8 mouse cellular contexts compared by ENCODE assay signal in the genomic region with DNA sequence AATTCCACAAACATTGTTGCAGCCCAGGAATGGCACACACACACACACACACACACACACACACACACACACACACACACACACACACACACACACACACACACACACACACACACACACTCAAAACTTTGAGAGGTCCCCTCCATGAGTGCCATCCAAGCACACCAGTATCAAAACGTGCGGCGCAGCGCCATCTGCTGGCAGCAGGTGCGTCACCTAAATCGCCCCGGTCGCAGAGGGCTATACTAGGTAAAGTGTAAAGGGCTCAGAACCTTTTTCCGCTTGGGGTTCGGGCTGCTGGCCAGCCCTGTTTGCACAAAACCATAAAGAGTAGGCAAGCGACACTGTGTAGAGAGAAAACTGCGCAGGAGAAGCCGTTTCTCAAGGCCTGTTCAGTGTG.
A peak's percentile ranks its signal among the peaks of the same experiment; 100 is the strongest.
DNase-seq lines count a peak whose midpoint lies in the region; ATAC-seq and TF ChIP-seq lines count a peak whose summit lies in the region.

No protein-coding gene starts in this region.

- H3K4me2 ChIP-seq in embryonic facial prominence, embryonic 14.5 days (ENCODE audit: low read depth, low read length) = no peak overlapping the region
- H3K4me2 ChIP-seq in heart, postnatal 0 days (ENCODE audit: low read depth, low read length) = no peak overlapping the region
- H3K4me2 ChIP-seq in liver, embryonic 11.5 days = no peak overlapping the region
- H3K4me2 ChIP-seq in neural tube, embryonic 15.5 days = peak overlapping the region; percentile 26

- no peak overlapping the region for H3K27ac ChIP-seq in embryonic facial prominence, embryonic 14.5 days (replicated peaks; ENCODE audit: low read depth, low read length)
- no peak overlapping the region for H3K27ac ChIP-seq in heart, postnatal 0 days (ENCODE audit: low read depth)
- H3K27ac ChIP-seq in liver, embryonic 11.5 days (ENCODE audit: low read depth, low read length) = no peak overlapping the region
- H3K27ac ChIP-seq in neural tube, embryonic 15.5 days (replicated peaks) = no peak overlapping the region

- no peak for TF ChIP-seq EP300 in heart, postnatal 0 days (IDR thresholded peaks at IDR 0.05; ENCODE audit: low read depth)

- H3K36me3 ChIP-seq in embryonic facial prominence, embryonic 14.5 days (ENCODE audit: control insufficient read depth, insufficient read depth, low read length) = no peaks in the 10 kb centered on the region
- no peaks in the 10 kb centered on the region for H3K36me3 ChIP-seq in heart, postnatal 0 days (replicated peaks; ENCODE audit: control insufficient read depth, insufficient read depth, low read length)
- no peaks in the 10 kb centered on the region for H3K36me3 ChIP-seq in liver, embryonic 11.5 days (ENCODE audit: control insufficient read depth, insufficient read depth, low read length)
- no peaks in the 10 kb centered on the region for H3K36me3 ChIP-seq in neural tube, embryonic 15.5 days

- ATAC-seq in embryonic facial prominence, embryonic 14.5 days (ENCODE audit: low read depth) = peak; percentile 84
- ATAC-seq in heart, postnatal 0 days (ENCODE audit: insufficient read depth, low read depth) = 0 out of 2 replicates have a peak, but pooled peaks have one; percentile 47
- ATAC-seq in liver, embryonic 11.5 days (replicated peaks; ENCODE audit: low FRiP score) = peak; percentile 58; the same call in 1 of the 2 replicates
- 0 out of 2 replicates have a peak, but pooled peaks have one; percentile 68 for ATAC-seq in neural tube, embryonic 15.5 days (ENCODE audit: low FRiP score)

- H3K4me3 ChIP-seq in embryonic facial prominence, embryonic 14.5 days (ENCODE audit: low read depth, low read length) = no peak overlapping the region
- no peak overlapping the region for H3K4me3 ChIP-seq in heart, postnatal 0 days (ENCODE audit: low read depth, low read length)
- no peak overlapping the region for H3K4me3 ChIP-seq in liver, embryonic 11.5 days (ENCODE audit: low read depth, low read length)
- H3K4me3 ChIP-seq in neural tube, embryonic 15.5 days (replicated peaks) = no peak overlapping the region

- peak; percentile 57 for DNase-seq in 3134 (ENCODE audit: extremely low read depth, insufficient read length, low spot score)
- peak; percentile 83 for DNase-seq in adrenal gland, postnatal 14 days
- peak; percentile 81 for DNase-seq in embryonic facial prominence, embryonic 14.5 days (ENCODE audit: low spot score)
- DNase-seq in heart, postnatal 0 days (ENCODE audit: low spot score) = peak; percentile 14
- peak; percentile 86 to 87 for DNase-seq in kidney, postnatal 25 days
- DNase-seq in liver, embryonic 11.5 days (ENCODE audit: low spot score) = peak; percentile 62
- peak; percentile 78 for DNase-seq in thymus, postnatal 4 days

- H3K27me3 ChIP-seq in embryonic facial prominence, embryonic 14.5 days (replicated peaks; ENCODE audit: control insufficient read depth, insufficient read depth, low read length) = peaks cover 29% of the 10 kb centered on the region
- H3K27me3 ChIP-seq in heart, postnatal 0 days (ENCODE audit: control insufficient read depth, insufficient read depth, low read length) = peaks cover 39% of the 10 kb centered on the region; the same call in 1 of the 2 replicates
- peaks cover 3% of the 10 kb centered on the region; the same call in 1 of the 2 replicates for H3K27me3 ChIP-seq in liver, embryonic 11.5 days (replicated peaks; ENCODE audit: control insufficient read depth, insufficient read depth, low read length)
- peaks cover 20% of the 10 kb centered on the region for H3K27me3 ChIP-seq in neural tube, embryonic 15.5 days (replicated peaks)

- 4% methylated on average over 13 of the region's 13 CpGs for WGBS in embryonic facial prominence, embryonic 14.5 days
- 5% methylated on average over 13 of the region's 13 CpGs for WGBS in heart, postnatal 0 days
- 3% methylated on average over 13 of the region's 13 CpGs for WGBS in liver, embryonic 11.5 days
- 2% methylated on average over 13 of the region's 13 CpGs for WGBS in neural tube, embryonic 15.5 days

- H3K9ac ChIP-seq in embryonic facial prominence, embryonic 14.5 days (ENCODE audit: low read depth, low read length) = no peak overlapping the region
- H3K9ac ChIP-seq in heart, postnatal 0 days (replicated peaks; ENCODE audit: low read depth, low read length) = no peak overlapping the region
- no peak overlapping the region for H3K9ac ChIP-seq in liver, embryonic 11.5 days (ENCODE audit: low read depth, low read length)
- H3K9ac ChIP-seq in neural tube, embryonic 15.5 days (replicated peaks) = 0 out of 2 replicates have a peak overlapping the region, but pooled peaks have one; percentile 9

- H3K9me3 ChIP-seq in embryonic facial prominence, embryonic 14.5 days (ENCODE audit: control insufficient read depth, low read length) = no peaks in the 10 kb centered on the region
- no peaks in the 10 kb centered on the region for H3K9me3 ChIP-seq in heart, postnatal 0 days (replicated peaks; ENCODE audit: control insufficient read depth, low read length)
- no peaks in the 10 kb centered on the region for H3K9me3 ChIP-seq in liver, embryonic 11.5 days (ENCODE audit: control insufficient read depth, low read length)
- H3K9me3 ChIP-seq in neural tube, embryonic 15.5 days (replicated peaks) = no peaks in the 10 kb centered on the region

- no peaks in the 10 kb centered on the region for H3K4me1 ChIP-seq in embryonic facial prominence, embryonic 14.5 days (ENCODE audit: control insufficient read depth, insufficient read depth, low read length)
- H3K4me1 ChIP-seq in heart, postnatal 0 days (ENCODE audit: control insufficient read depth, insufficient read depth) = no peaks in the 10 kb centered on the region
- H3K4me1 ChIP-seq in liver, embryonic 11.5 days (replicated peaks; ENCODE audit: control insufficient read depth, insufficient read depth, low read length) = no peaks in the 10 kb centered on the region
- peaks cover 19% of the 10 kb centered on the region for H3K4me1 ChIP-seq in neural tube, embryonic 15.5 days

- peak; percentile 81 for TF ChIP-seq CTCF in heart, postnatal 0 days (IDR thresholded peaks at IDR 0.05; ENCODE audit: low read depth)

Comparison
In these comparisons a context has a peak if more than half of its experiments do, and no peak if none do; other contexts are left out.
1. DNase-seq: peak in every context shown above with its lines; median percentile 86 in kidney, postnatal 25 days; 83 in adrenal gland, postnatal 14 days; 81 in embryonic facial prominence, embryonic 14.5 days; 78 in thymus, postnatal 4 days; 62 in liver, embryonic 11.5 days; 57 in 3134; 14 in heart, postnatal 0 days.